Mouse (Mus musculus): Measurements from ENCODE around the gene Il22ra2. TPM values are rescaled to one million over a fixed set of nuclear protein-coding genes. Genes with fewer than 3 reads are reported as not detected.

Gene Il22ra2
- not detected in 2 replicates for polyA plus RNA-seq (2016; fragmentation: Nextera tagmentation; extraction: Ambion mirVana)

- Histone ChIP-seq H3K27ac (replicated peaks) (no peak within 1 kb of the TSS), H3K4me1 (no peaks in the 10 kb centered on the region), H3K27me3 (replicated peaks; ENCODE audit: low read depth, poor library complexity, severe bottlenecking) (no peaks in the 10 kb centered on the region), H3K4me3 (no peak within 1 kb of the TSS), H3K36me3 (replicated peaks) (no peaks in the 10 kb centered on the region), H3K9me3 (no peaks in the 10 kb centered on the region)
- DNase-seq (ENCODE audit: low spot score): no peak
- 93% methylated on average over 2 of the region's 2 CpGs for WGBS
Measured at GRCm38 (mm10) chr10:19621408-19622048, at the start of gene Il22ra2. Gene Il22ra2, plus strand, starts transcription at chr10:19621998.

DNA sequence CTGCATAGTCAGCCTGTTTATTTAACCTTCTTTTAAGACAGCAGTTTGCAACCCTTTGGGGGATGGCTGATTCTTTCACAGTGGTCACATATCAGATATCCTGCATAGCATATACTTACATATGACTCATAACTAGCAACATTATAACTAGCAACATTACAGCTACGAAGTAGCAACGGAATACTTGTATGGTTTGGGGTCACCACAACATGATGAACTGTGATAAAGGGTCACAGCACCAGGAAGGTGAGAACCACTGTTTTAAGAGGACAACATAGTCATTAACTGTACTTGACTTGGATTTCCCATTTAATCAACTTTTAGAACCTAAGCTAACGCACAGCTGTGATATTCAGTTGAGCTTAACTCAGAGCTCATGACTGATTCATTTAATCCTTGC is 44.2 kb upstream of the Il22ra2 start:
- no peak for DNase-seq (ENCODE audit: low spot score)
- WGBS: 93% methylated on average over 3 of the region's 3 CpGs

GRCm38 (mm10) chr10:19578001-19578400 is 43.8 kb upstream of the Il22ra2 start:
- no peaks in the 10 kb centered on the region for H3K4me1 ChIP-seq
- no peaks in the 10 kb centered on the region for H3K9me3 ChIP-seq
- no peaks in the 10 kb centered on the region for H3K27me3 ChIP-seq (replicated peaks; ENCODE audit: low read depth, poor library complexity, severe bottlenecking)
- H3K4me3 ChIP-seq: no peak overlapping the region
- no peak for DNase-seq (ENCODE audit: low spot score)
- 86% methylated on average over 6 of the region's 6 CpGs for WGBS
- H3K27ac ChIP-seq (replicated peaks): no peak overlapping the region
- H3K36me3 ChIP-seq (replicated peaks): no peaks in the 10 kb centered on the region

More for the DNA sequence above, 44.2 kb upstream of the Il22ra2 start:
- no peaks in the 10 kb centered on the region for H3K27me3 ChIP-seq (replicated peaks; ENCODE audit: low read depth, poor library complexity, severe bottlenecking)
- H3K36me3 ChIP-seq (replicated peaks): no peaks in the 10 kb centered on the region
- H3K9me3 ChIP-seq: no peaks in the 10 kb centered on the region
- no peaks in the 10 kb centered on the region for H3K4me1 ChIP-seq
- H3K27ac ChIP-seq (replicated peaks): no peak overlapping the region
- no peak overlapping the region for H3K4me3 ChIP-seq

GRCm38 (mm10) chr10:19578409-19578986 is 43.3 kb upstream of the Il22ra2 start:
- no peaks in the 10 kb centered on the region for H3K9me3 ChIP-seq
- no peak for DNase-seq (ENCODE audit: low spot score)
- H3K36me3 ChIP-seq (replicated peaks): no peaks in the 10 kb centered on the region
- no peak overlapping the region for H3K4me3 ChIP-seq
- no peak overlapping the region for H3K27ac ChIP-seq (replicated peaks)
- WGBS: 83% methylated on average over 9 of the region's 9 CpGs
- no peaks in the 10 kb centered on the region for H3K27me3 ChIP-seq (replicated peaks; ENCODE audit: low read depth, poor library complexity, severe bottlenecking)
- no peaks in the 10 kb centered on the region for H3K4me1 ChIP-seq

GRCm38 (mm10) chr10:19580660-19581059 is 41.1 kb upstream of the Il22ra2 start:
- H3K9me3 ChIP-seq: no peaks in the 10 kb centered on the region
- 73% methylated on average over 3 of the region's 3 CpGs for WGBS
- no peak overlapping the region for H3K4me3 ChIP-seq
- no peaks in the 10 kb centered on the region for H3K27me3 ChIP-seq (replicated peaks; ENCODE audit: low read depth, poor library complexity, severe bottlenecking)
- no peaks in the 10 kb centered on the region for H3K36me3 ChIP-seq (replicated peaks)
- H3K27ac ChIP-seq (replicated peaks): no peak overlapping the region
- no peak for DNase-seq (ENCODE audit: low spot score)
- H3K4me1 ChIP-seq: peaks cover 6% of the 10 kb centered on the region

GRCm38 (mm10) chr10:19581844-19582582 is 39.8 kb upstream of the Il22ra2 start:
- Histone ChIP-seq H3K27ac (replicated peaks) (no peak overlapping the region), H3K9me3 (no peaks in the 10 kb centered on the region), H3K36me3 (replicated peaks) (no peaks in the 10 kb centered on the region), H3K4me3 (no peak overlapping the region), H3K4me1 (peaks cover 6% of the 10 kb centered on the region), H3K27me3 (replicated peaks; ENCODE audit: low read depth, poor library complexity, severe bottlenecking) (no peaks in the 10 kb centered on the region)
- DNase-seq (ENCODE audit: low spot score): no peak
- WGBS: 82% methylated on average over 9 of the region's 9 CpGs

GRCm38 (mm10) chr10:19582806-19583430 is 38.9 kb upstream of the Il22ra2 start:
- no peaks in the 10 kb centered on the region for H3K36me3 ChIP-seq (replicated peaks)
- 83% methylated on average over 7 of the region's 7 CpGs for WGBS
- no peaks in the 10 kb centered on the region for H3K27me3 ChIP-seq (replicated peaks; ENCODE audit: low read depth, poor library complexity, severe bottlenecking)
- no peak overlapping the region for H3K4me3 ChIP-seq
- peaks cover 6% of the 10 kb centered on the region for H3K4me1 ChIP-seq
- no peak for DNase-seq (ENCODE audit: low spot score)
- H3K9me3 ChIP-seq: no peaks in the 10 kb centered on the region
- H3K27ac ChIP-seq (replicated peaks): no peak overlapping the region

- no peaks in the 10 kb centered on the region for H3K27me3 ChIP-seq (replicated peaks; ENCODE audit: low read depth, poor library complexity, severe bottlenecking)
- no peak overlapping the region; the same call in 1 of the 2 replicates for H3K27ac ChIP-seq (replicated peaks)
- H3K36me3 ChIP-seq (replicated peaks): no peaks in the 10 kb centered on the region
- no peak for DNase-seq (ENCODE audit: low spot score)
- no peak overlapping the region for H3K4me3 ChIP-seq
- no peaks in the 10 kb centered on the region for H3K9me3 ChIP-seq
- H3K4me1 ChIP-seq: peaks cover 6% of the 10 kb centered on the region
- 65% methylated on average over 2 of the region's 2 CpGs for WGBS
Measured at GRCm38 (mm10) chr10:19584064-19584463, 37.7 kb upstream of the Il22ra2 start.

DNA sequence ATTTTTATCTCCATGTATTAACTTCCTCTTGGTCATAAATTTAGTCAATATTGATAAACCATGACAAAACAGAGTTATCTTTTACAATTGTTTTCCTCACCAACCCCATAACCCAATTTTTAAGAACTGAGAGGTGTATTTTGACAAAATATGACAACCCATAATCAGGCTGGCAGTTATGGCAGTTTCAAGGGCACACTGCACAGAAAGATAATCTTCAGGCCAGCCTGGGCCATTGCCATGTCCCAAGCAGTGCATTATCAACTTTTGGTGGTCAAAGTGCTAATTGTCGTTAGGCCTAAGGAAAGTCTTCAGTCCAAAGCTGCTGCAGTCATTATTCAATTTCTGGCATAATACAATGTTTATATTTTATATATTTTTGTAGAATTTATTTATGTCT is 37.0 kb upstream of the Il22ra2 start:
- DNase-seq (ENCODE audit: low spot score): no peak
- H3K4me3 ChIP-seq: no peak overlapping the region
- H3K27me3 ChIP-seq (replicated peaks; ENCODE audit: low read depth, poor library complexity, severe bottlenecking): peaks cover 3% of the 10 kb centered on the region; the same call in 1 of the 2 replicates
- no peaks in the 10 kb centered on the region for H3K36me3 ChIP-seq (replicated peaks)
- no peak overlapping the region for H3K27ac ChIP-seq (replicated peaks)
- no peaks in the 10 kb centered on the region for H3K9me3 ChIP-seq
- 89% methylated on average over 1 of the region's 1 CpGs for WGBS
- H3K4me1 ChIP-seq: peaks cover 6% of the 10 kb centered on the region

DNA sequence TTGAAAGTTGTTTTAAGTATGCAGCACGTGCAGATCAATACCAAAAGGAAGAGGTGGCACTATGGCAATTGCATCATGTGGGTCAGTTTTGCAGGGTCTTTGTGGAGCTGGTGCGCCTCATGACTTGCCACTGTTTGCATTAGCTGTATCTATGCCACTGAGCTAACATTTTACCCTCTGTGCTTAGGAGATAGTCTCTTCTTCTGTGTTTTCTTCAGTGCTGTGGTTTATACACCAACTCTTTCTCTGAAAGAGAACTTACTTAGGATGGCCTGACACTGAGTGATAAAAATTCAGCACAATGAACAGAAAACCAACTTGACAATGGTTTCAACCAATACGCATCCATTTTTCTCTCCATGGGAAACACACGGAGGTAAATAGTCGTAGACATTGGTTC is 35.9 kb upstream of the Il22ra2 start:
- no peak overlapping the region for H3K27ac ChIP-seq (replicated peaks)
- 90% methylated on average over 5 of the region's 5 CpGs for WGBS
- peaks cover 13% of the 10 kb centered on the region; the same call in 1 of the 2 replicates for H3K27me3 ChIP-seq (replicated peaks; ENCODE audit: low read depth, poor library complexity, severe bottlenecking)
- no peak for DNase-seq (ENCODE audit: low spot score)
- no peaks in the 10 kb centered on the region for H3K36me3 ChIP-seq (replicated peaks)
- peaks cover 6% of the 10 kb centered on the region for H3K4me1 ChIP-seq
- no peak overlapping the region for H3K4me3 ChIP-seq
- H3K9me3 ChIP-seq: no peaks in the 10 kb centered on the region

- Histone ChIP-seq H3K27ac (replicated peaks) (no peak overlapping the region), H3K36me3 (replicated peaks) (no peaks in the 10 kb centered on the region), H3K9me3 (no peaks in the 10 kb centered on the region), H3K27me3 (replicated peaks; ENCODE audit: low read depth, poor library complexity, severe bottlenecking) (peaks cover 13% of the 10 kb centered on the region; the same call in 1 of the 2 replicates), H3K4me1 (peaks cover 6% of the 10 kb centered on the region), H3K4me3 (no peak overlapping the region)
- DNase-seq (ENCODE audit: low spot score): no peak
- WGBS: 81% methylated on average over 3 of the region's 3 CpGs
Measured at GRCm38 (mm10) chr10:19587281-19587680, 34.5 kb upstream of the Il22ra2 start.

- Histone ChIP-seq H3K27me3 (replicated peaks; ENCODE audit: low read depth, poor library complexity, severe bottlenecking) (peaks cover 13% of the 10 kb centered on the region; the same call in 1 of the 2 replicates), H3K4me1 (peaks cover 15% of the 10 kb centered on the region), H3K9me3 (no peaks in the 10 kb centered on the region), H3K36me3 (replicated peaks) (no peaks in the 10 kb centered on the region), H3K27ac (replicated peaks) (no peak overlapping the region), H3K4me3 (no peak overlapping the region)
- no peak for DNase-seq (ENCODE audit: low spot score)
- WGBS: 91% methylated on average over 12 of the region's 12 CpGs
Measured at GRCm38 (mm10) chr10:19589626-19590025, 32.2 kb upstream of the Il22ra2 start.

All from embryonic facial prominence, embryonic 10.5 days (tissue).